In the genomic region with DNA sequence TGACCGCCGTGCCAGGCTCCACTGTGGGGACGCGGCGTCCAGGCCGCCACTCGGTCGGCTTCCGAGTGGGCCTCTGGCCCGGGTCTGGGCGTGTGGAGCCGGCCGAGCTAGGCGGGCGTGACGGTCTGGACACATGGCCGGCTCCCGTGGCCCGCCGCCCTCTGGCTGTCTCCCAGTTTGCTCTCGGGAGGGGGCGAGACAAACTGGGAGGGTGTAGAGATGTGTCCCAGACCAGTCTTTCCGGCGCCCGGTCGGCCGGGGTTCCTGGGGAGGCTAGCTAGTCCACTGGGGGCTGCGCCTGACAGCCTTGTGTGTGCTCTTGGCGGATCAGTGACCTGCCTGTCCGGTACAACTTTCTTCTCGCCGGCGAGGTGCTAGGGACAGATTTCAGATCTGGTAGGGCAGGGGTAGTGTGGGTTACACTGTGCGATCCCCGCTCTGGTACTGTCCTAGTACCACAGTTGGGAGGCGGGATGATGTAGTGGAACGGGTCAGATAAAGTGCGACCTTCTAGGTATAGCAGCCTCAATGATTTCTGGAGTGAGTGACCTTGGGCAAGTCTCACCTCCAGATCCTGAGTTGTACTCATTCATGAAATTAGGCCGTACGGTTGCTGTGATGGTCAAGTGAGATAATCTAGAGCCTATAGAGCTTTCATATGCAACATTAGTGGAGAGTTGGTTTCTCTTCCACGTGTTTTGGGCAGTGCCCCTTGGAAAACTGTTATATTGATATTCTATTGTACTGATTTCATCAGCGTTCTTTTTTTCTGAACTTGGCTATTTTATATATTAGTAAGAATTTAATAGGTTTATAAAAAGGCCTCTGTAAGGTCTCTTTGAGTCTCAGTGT, we compare ENCODE assay signal across 8 mouse cellular contexts. TPM values are rescaled to one million over a fixed set of nuclear protein-coding genes. Genes with fewer than 3 reads are reported as not detected.
DNase-seq lines count a peak whose midpoint lies in the region; ATAC-seq lines count a peak whose summit lies in the region.

No protein-coding gene starts in this region.

- peak overlapping the region; percentile 63 for H3K4me2 ChIP-seq in embryonic facial prominence, embryonic 15.5 days (replicated peaks)
- peak overlapping the region; percentile 67 for H3K4me2 ChIP-seq in limb, embryonic 15.5 days
- peak overlapping the region; percentile 87 for H3K4me2 ChIP-seq in midbrain, embryonic 15.5 days
- H3K4me2 ChIP-seq in stomach, embryonic 14.5 days (replicated peaks; ENCODE audit: low read depth, low read length): peak overlapping the region; percentile 57

- peak overlapping the region; percentile 92 for H3K27ac ChIP-seq in embryonic facial prominence, embryonic 15.5 days (replicated peaks)
- peak overlapping the region; percentile 94 for H3K27ac ChIP-seq in limb, embryonic 15.5 days
- H3K27ac ChIP-seq in midbrain, embryonic 15.5 days: peak overlapping the region; percentile 87
- peak overlapping the region; percentile 94 for H3K27ac ChIP-seq in stomach, embryonic 14.5 days (ENCODE audit: low read length)

- H3K9me3 ChIP-seq in embryonic facial prominence, embryonic 15.5 days (replicated peaks): no peaks in the 10 kb centered on the region
- H3K9me3 ChIP-seq in limb, embryonic 15.5 days: no peaks in the 10 kb centered on the region
- no peaks in the 10 kb centered on the region for H3K9me3 ChIP-seq in midbrain, embryonic 15.5 days
- no peaks in the 10 kb centered on the region for H3K9me3 ChIP-seq in stomach, embryonic 14.5 days (ENCODE audit: control insufficient read depth, low read depth, low read length)

- H3K4me1 ChIP-seq in embryonic facial prominence, embryonic 15.5 days: 0 out of 2 replicates have a peak, but pooled peaks cover 3% of the 10 kb centered on the region
- H3K4me1 ChIP-seq in limb, embryonic 15.5 days: peaks cover 3% of the 10 kb centered on the region; the same call in 1 of the 2 replicates
- H3K4me1 ChIP-seq in midbrain, embryonic 15.5 days: peaks cover 16% of the 10 kb centered on the region
- no peaks in the 10 kb centered on the region for H3K4me1 ChIP-seq in stomach, embryonic 14.5 days (ENCODE audit: control insufficient read depth, insufficient read depth, low read length)

- H3K36me3 ChIP-seq in embryonic facial prominence, embryonic 15.5 days: no peaks in the 10 kb centered on the region
- no peaks in the 10 kb centered on the region for H3K36me3 ChIP-seq in limb, embryonic 15.5 days
- H3K36me3 ChIP-seq in midbrain, embryonic 15.5 days (replicated peaks): no peaks in the 10 kb centered on the region
- no peaks in the 10 kb centered on the region for H3K36me3 ChIP-seq in stomach, embryonic 14.5 days (ENCODE audit: control insufficient read depth, insufficient read depth, low read length)

- peak overlapping the region; percentile 99 for H3K9ac ChIP-seq in embryonic facial prominence, embryonic 15.5 days
- peak overlapping the region; percentile 97 for H3K9ac ChIP-seq in limb, embryonic 15.5 days
- H3K9ac ChIP-seq in midbrain, embryonic 15.5 days: peak overlapping the region; percentile 91
- peak overlapping the region; percentile 95 for H3K9ac ChIP-seq in stomach, embryonic 14.5 days (replicated peaks; ENCODE audit: low read depth, low read length)

- ATAC-seq in embryonic facial prominence, embryonic 15.5 days (ENCODE audit: insufficient number of reproducible peaks, low FRiP score, low TSS enrichment, low read depth): peak; percentile 78
- peak; percentile 66 for ATAC-seq in limb, embryonic 15.5 days (ENCODE audit: insufficient number of reproducible peaks, low FRiP score, low TSS enrichment, low read depth)
- ATAC-seq in midbrain, embryonic 15.5 days (replicated peaks): peak; percentile 89
- ATAC-seq in stomach, embryonic 14.5 days (ENCODE audit: insufficient number of reproducible peaks, insufficient read depth, low FRiP score, low read depth): peak; percentile 76

- H3K4me3 ChIP-seq in embryonic facial prominence, embryonic 15.5 days (replicated peaks): peak overlapping the region; percentile 99
- peak overlapping the region; percentile 100 for H3K4me3 ChIP-seq in limb, embryonic 15.5 days
- peak overlapping the region; percentile 82 for H3K4me3 ChIP-seq in midbrain, embryonic 15.5 days
- H3K4me3 ChIP-seq in stomach, embryonic 14.5 days (ENCODE audit: low read depth, low read length): peak overlapping the region; percentile 99

- peak; percentile 34 for DNase-seq in layer of hippocampus, adult 11-12 months (ENCODE audit: low spot score)
- no peak for DNase-seq in layer of hippocampus, adult 9-10 months (ENCODE audit: low spot score)
- peak; percentile 62 to 63 for DNase-seq in heart, adult 9 months (ENCODE audit: low spot score in 2 of 2)
- DNase-seq in kidney, adult 8-10 months: peak; percentile 44 to 49

- under 1% methylated on average over 40 of the region's 42 CpGs for WGBS in embryonic facial prominence, embryonic 15.5 days
- WGBS in limb, embryonic 15.5 days: under 1% methylated on average over 42 of the region's 42 CpGs
- WGBS in midbrain, embryonic 15.5 days: under 1% methylated on average over 42 of the region's 42 CpGs
- under 1% methylated on average over 42 of the region's 42 CpGs for WGBS in stomach, embryonic 14.5 days

- no peaks in the 10 kb centered on the region for H3K27me3 ChIP-seq in embryonic facial prominence, embryonic 15.5 days
- H3K27me3 ChIP-seq in limb, embryonic 15.5 days: no peaks in the 10 kb centered on the region
- H3K27me3 ChIP-seq in midbrain, embryonic 15.5 days (replicated peaks): no peaks in the 10 kb centered on the region
- H3K27me3 ChIP-seq in stomach, embryonic 14.5 days (ENCODE audit: control insufficient read depth, insufficient read depth, low read length): no peaks in the 10 kb centered on the region

RNA-seq across cellular contexts. Expression of gene Ipo7, which starts 0.8 kb away (rescaled TPM):
- polyA plus RNA-seq in embryonic facial prominence, embryonic 15.5 days (2015; fragmentation: Nextera tagmentation; extraction: Ambion mirVana): 39.5 and 41.0 TPM in 2 replicates
- polyA plus RNA-seq in limb, embryonic 15.5 days (2015; fragmentation: Nextera tagmentation; extraction: Ambion mirVana): 35.1 and 42.8 TPM in 2 replicates
- 40.3 and 43.1 TPM in 2 replicates for polyA plus RNA-seq in midbrain, embryonic 15.5 days (2015; fragmentation: Nextera tagmentation; extraction: Ambion mirVana)
- polyA plus RNA-seq in stomach, embryonic 14.5 days (2014; fragmentation: Nextera tagmentation; extraction: Ambion mirVana): 19.7 and 20.4 TPM in 2 replicates

RNA-seq across cellular contexts. Expression of gene Tmem41b, which starts 32.1 kb away (rescaled TPM):
- polyA plus RNA-seq in embryonic facial prominence, embryonic 15.5 days (2015; fragmentation: Nextera tagmentation; extraction: Ambion mirVana): 59.3 and 61.6 TPM in 2 replicates
- polyA plus RNA-seq in limb, embryonic 15.5 days (2015; fragmentation: Nextera tagmentation; extraction: Ambion mirVana): 69.8 and 71.6 TPM in 2 replicates
- 58.1 and 63.1 TPM in 2 replicates for polyA plus RNA-seq in midbrain, embryonic 15.5 days (2015; fragmentation: Nextera tagmentation; extraction: Ambion mirVana)
- 70.8 and 75.7 TPM in 2 replicates for polyA plus RNA-seq in stomach, embryonic 14.5 days (2014; fragmentation: Nextera tagmentation; extraction: Ambion mirVana)

RNA-seq across cellular contexts. Expression of gene Zfp143, which starts 42.2 kb away (rescaled TPM):
- 16.1 and 17.3 TPM in 2 replicates for polyA plus RNA-seq in embryonic facial prominence, embryonic 15.5 days (2015; fragmentation: Nextera tagmentation; extraction: Ambion mirVana)
- 17.9 and 18.6 TPM in 2 replicates for polyA plus RNA-seq in limb, embryonic 15.5 days (2015; fragmentation: Nextera tagmentation; extraction: Ambion mirVana)
- polyA plus RNA-seq in midbrain, embryonic 15.5 days (2015; fragmentation: Nextera tagmentation; extraction: Ambion mirVana): 16.2 and 16.7 TPM in 2 replicates
- 15.2 and 18.2 TPM in 2 replicates for polyA plus RNA-seq in stomach, embryonic 14.5 days (2014; fragmentation: Nextera tagmentation; extraction: Ambion mirVana)

RNA-seq across cellular contexts. Expression of gene Dennd5a, which starts 58.6 kb away (rescaled TPM):
- 33.8 and 39.1 TPM in 2 replicates for polyA plus RNA-seq in embryonic facial prominence, embryonic 15.5 days (2015; fragmentation: Nextera tagmentation; extraction: Ambion mirVana)
- polyA plus RNA-seq in limb, embryonic 15.5 days (2015; fragmentation: Nextera tagmentation; extraction: Ambion mirVana): 31.9 and 34.7 TPM in 2 replicates
- polyA plus RNA-seq in midbrain, embryonic 15.5 days (2015; fragmentation: Nextera tagmentation; extraction: Ambion mirVana): 41.7 and 46.2 TPM in 2 replicates
- 51.3 and 52.4 TPM in 2 replicates for polyA plus RNA-seq in stomach, embryonic 14.5 days (2014; fragmentation: Nextera tagmentation; extraction: Ambion mirVana)
